Mouse (Mus musculus): ENCODE results near the gene Jph3.

Jph3 gene

GRCm38 (mm10) chr8:121708406-121708805, 21.0 kb upstream of the Jph3 start:
- Histone ChIP-seq H3K36me3 (ENCODE audit: control insufficient read depth, insufficient read depth, low read length, poor library complexity, severe bottlenecking) (no peaks in the 10 kb centered on the region), H3K27me3 (ENCODE audit: control insufficient read depth, insufficient read depth, low read length, poor library complexity, severe bottlenecking) (no peaks in the 10 kb centered on the region)
- DNase-seq (ENCODE audit: low read depth, low spot score): no peak

- H3K27me3 ChIP-seq (ENCODE audit: control insufficient read depth, insufficient read depth, low read length, poor library complexity, severe bottlenecking): no peaks in the 10 kb centered on the region
- no peaks in the 10 kb centered on the region for H3K36me3 ChIP-seq (ENCODE audit: control insufficient read depth, insufficient read depth, low read length, poor library complexity, severe bottlenecking)
- no peak for DNase-seq (ENCODE audit: low read depth, low spot score)
Observed at GRCm38 (mm10) chr8:121717502-121717901, 11.9 kb upstream of the Jph3 start.

GRCm38 (mm10) chr8:121717982-121718425, 11.4 kb upstream of the Jph3 start:
- Histone ChIP-seq H3K27me3 (ENCODE audit: control insufficient read depth, insufficient read depth, low read length, poor library complexity, severe bottlenecking) (no peaks in the 10 kb centered on the region), H3K36me3 (ENCODE audit: control insufficient read depth, insufficient read depth, low read length, poor library complexity, severe bottlenecking) (no peaks in the 10 kb centered on the region)
- peak; percentile 38 for DNase-seq (ENCODE audit: low read depth, low spot score)

- H3K36me3 ChIP-seq (ENCODE audit: control insufficient read depth, insufficient read depth, low read length, poor library complexity, severe bottlenecking): no peaks in the 10 kb centered on the region
- DNase-seq (ENCODE audit: low read depth, low spot score): no peak
Observed at GRCm38 (mm10) chr8:121718925-121719324, 10.5 kb upstream of the Jph3 start.

GRCm38 (mm10) chr8:121721072-121721471, 8.4 kb upstream of the Jph3 start:
- Histone ChIP-seq H3K36me3 (ENCODE audit: control insufficient read depth, insufficient read depth, low read length, poor library complexity, severe bottlenecking) (no peaks in the 10 kb centered on the region), H3K27me3 (ENCODE audit: control insufficient read depth, insufficient read depth, low read length, poor library complexity, severe bottlenecking) (no peaks in the 10 kb centered on the region)
- DNase-seq (ENCODE audit: low read depth, low spot score): no peak

More at GRCm38 (mm10) chr8:121718925-121719324, 10.5 kb upstream of the Jph3 start:
- H3K27me3 ChIP-seq (ENCODE audit: control insufficient read depth, insufficient read depth, low read length, poor library complexity, severe bottlenecking): no peaks in the 10 kb centered on the region

- DNase-seq (ENCODE audit: low read depth, low spot score): no peak
- no peaks in the 10 kb centered on the region for H3K27me3 ChIP-seq (ENCODE audit: control insufficient read depth, insufficient read depth, low read length, poor library complexity, severe bottlenecking)
Observed at GRCm38 (mm10) chr8:121723846-121724245, 5.6 kb upstream of the Jph3 start.

GRCm38 (mm10) chr8:121727164-121727563, 2.3 kb upstream of the Jph3 start:
- Histone ChIP-seq H3K36me3 (ENCODE audit: control insufficient read depth, insufficient read depth, low read length, poor library complexity, severe bottlenecking) (no peaks in the 10 kb centered on the region), H3K27me3 (ENCODE audit: control insufficient read depth, insufficient read depth, low read length, poor library complexity, severe bottlenecking) (no peaks in the 10 kb centered on the region)
- no peak for DNase-seq (ENCODE audit: low read depth, low spot score)

More at GRCm38 (mm10) chr8:121723846-121724245, 5.6 kb upstream of the Jph3 start:
- H3K36me3 ChIP-seq (ENCODE audit: control insufficient read depth, insufficient read depth, low read length, poor library complexity, severe bottlenecking): no peaks in the 10 kb centered on the region

DNA sequence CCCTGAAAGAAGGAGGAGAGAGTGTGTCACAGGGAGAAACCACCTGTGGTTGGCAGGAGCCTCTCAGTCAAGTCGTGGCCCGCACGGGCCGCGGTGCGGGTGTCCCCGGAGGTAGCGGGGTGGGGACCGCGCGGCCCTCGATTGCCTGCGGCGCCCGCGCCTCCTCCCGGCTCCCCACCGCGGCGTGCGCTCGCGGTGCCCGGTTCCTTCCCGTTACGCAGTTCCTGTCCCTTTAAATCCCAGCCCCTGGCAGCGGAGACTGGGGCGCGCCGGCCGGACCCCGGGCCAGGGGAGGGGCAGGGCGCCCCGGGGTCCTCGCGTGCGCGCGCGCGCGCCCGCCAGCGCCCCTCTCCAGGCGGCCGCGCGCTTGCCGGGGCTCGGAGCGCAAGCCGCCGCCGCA, 331 bp downstream of the Jph3 start:
- H3K27me3 ChIP-seq (ENCODE audit: control insufficient read depth, insufficient read depth, low read length, poor library complexity, severe bottlenecking): no peaks in the 10 kb centered on the region
- H3K36me3 ChIP-seq (ENCODE audit: control insufficient read depth, insufficient read depth, low read length, poor library complexity, severe bottlenecking): no peaks in the 10 kb centered on the region
- DNase-seq (ENCODE audit: low read depth, low spot score): no peak

GRCm38 (mm10) chr8:121730170-121730569, 747 bp downstream of the Jph3 start:
- Histone ChIP-seq H3K27me3 (ENCODE audit: control insufficient read depth, insufficient read depth, low read length, poor library complexity, severe bottlenecking) (no peaks in the 10 kb centered on the region), H3K36me3 (ENCODE audit: control insufficient read depth, insufficient read depth, low read length, poor library complexity, severe bottlenecking) (no peaks in the 10 kb centered on the region)
- DNase-seq (ENCODE audit: low read depth, low spot score): no peak

DNA sequence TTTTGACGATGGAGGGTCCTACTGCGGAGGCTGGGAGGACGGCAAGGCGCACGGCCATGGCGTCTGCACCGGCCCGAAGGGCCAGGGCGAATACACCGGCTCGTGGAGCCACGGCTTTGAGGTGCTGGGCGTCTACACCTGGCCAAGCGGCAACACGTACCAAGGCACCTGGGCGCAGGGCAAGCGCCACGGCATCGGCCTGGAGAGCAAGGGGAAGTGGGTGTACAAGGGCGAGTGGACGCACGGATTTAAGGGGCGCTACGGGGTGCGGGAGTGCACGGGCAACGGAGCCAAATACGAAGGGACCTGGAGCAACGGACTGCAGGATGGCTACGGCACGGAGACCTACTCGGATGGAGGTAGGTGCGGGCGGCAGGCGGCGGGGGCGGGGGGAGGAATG, 1.2 kb downstream of the Jph3 start:
- H3K36me3 ChIP-seq (ENCODE audit: control insufficient read depth, insufficient read depth, low read length, poor library complexity, severe bottlenecking): no peaks in the 10 kb centered on the region
- DNase-seq (ENCODE audit: low read depth, low spot score): no peak
- H3K27me3 ChIP-seq (ENCODE audit: control insufficient read depth, insufficient read depth, low read length, poor library complexity, severe bottlenecking): no peaks in the 10 kb centered on the region

GRCm38 (mm10) chr8:121731060-121731459, 1.6 kb downstream of the Jph3 start:
- Histone ChIP-seq H3K27me3 (ENCODE audit: control insufficient read depth, insufficient read depth, low read length, poor library complexity, severe bottlenecking) (no peaks in the 10 kb centered on the region), H3K36me3 (ENCODE audit: control insufficient read depth, insufficient read depth, low read length, poor library complexity, severe bottlenecking) (no peaks in the 10 kb centered on the region)
- DNase-seq (ENCODE audit: low read depth, low spot score): no peak

DNA sequence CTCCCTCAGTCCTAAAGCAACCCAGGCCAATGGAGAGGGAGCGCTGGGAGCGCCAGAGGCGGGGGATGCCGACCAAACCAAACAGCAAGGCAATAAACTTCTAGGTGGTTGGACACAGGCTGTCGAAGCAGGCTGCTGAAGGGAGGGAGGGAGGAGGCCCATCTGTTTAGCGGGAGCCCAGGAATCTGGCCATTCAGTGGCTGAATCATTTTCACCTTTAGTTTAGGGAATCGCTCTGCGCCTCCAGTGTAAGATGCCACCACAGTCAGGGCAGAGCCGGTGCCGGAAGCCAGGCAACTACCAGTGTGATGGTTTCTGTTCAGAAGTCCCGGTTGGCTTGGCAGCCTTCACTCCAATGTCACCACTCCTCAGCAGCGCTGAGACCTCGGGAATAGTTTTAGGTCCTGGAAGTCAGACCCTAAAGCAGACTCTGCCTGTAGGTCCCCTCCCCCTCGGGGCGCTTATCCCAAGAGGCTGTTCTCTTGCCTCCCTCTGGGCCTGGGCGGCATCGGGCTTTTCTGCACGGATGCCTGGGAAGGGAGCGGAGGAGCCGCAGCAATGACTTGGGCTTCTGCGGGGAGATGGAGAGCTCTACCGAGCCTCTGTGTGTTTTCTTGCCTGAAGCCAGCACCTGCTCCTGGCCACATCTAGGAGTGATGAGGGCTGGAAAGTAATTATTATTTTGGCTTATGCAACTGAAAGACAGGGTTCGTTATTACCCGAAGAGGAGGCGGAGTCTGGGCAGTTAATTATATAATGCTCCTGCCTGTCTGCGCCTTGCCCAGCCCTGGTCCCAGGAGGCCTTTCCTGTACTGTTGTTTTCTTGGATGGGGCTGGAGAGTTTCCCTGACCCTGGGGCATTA, 2.3 kb downstream of the Jph3 start:
- Histone ChIP-seq H3K36me3 (ENCODE audit: control insufficient read depth, insufficient read depth, low read length, poor library complexity, severe bottlenecking) (no peaks in the 10 kb centered on the region), H3K27me3 (ENCODE audit: control insufficient read depth, insufficient read depth, low read length, poor library complexity, severe bottlenecking) (no peaks in the 10 kb centered on the region)
- no peak for DNase-seq (ENCODE audit: low read depth, low spot score)

DNA sequence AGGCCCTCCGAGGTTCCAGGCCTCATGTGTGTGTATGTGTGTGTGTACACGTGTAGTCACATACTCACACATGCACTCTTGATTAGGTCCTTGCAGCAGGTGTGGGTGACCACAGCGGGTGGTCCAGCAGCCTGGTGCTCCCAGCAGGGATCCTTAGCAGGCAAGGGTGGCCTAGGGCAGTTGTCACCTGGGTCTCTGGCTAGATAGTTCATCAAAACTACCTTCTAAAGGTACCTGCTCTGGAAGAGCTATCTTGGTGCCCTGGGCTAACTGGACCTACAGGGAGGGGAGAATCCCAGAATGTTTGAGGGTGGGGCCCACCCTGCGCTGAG, 2.9 kb downstream of the Jph3 start:
- Histone ChIP-seq H3K36me3 (ENCODE audit: control insufficient read depth, insufficient read depth, low read length, poor library complexity, severe bottlenecking) (no peaks in the 10 kb centered on the region), H3K27me3 (ENCODE audit: control insufficient read depth, insufficient read depth, low read length, poor library complexity, severe bottlenecking) (no peaks in the 10 kb centered on the region)
- no peak for DNase-seq (ENCODE audit: low read depth, low spot score)

GRCm38 (mm10) chr8:121734262-121734661, 4.8 kb downstream of the Jph3 start:
- no peak for DNase-seq (ENCODE audit: low read depth, low spot score)
- Histone ChIP-seq H3K27me3 (ENCODE audit: control insufficient read depth, insufficient read depth, low read length, poor library complexity, severe bottlenecking) (no peaks in the 10 kb centered on the region), H3K36me3 (ENCODE audit: control insufficient read depth, insufficient read depth, low read length, poor library complexity, severe bottlenecking) (no peaks in the 10 kb centered on the region)

DNA sequence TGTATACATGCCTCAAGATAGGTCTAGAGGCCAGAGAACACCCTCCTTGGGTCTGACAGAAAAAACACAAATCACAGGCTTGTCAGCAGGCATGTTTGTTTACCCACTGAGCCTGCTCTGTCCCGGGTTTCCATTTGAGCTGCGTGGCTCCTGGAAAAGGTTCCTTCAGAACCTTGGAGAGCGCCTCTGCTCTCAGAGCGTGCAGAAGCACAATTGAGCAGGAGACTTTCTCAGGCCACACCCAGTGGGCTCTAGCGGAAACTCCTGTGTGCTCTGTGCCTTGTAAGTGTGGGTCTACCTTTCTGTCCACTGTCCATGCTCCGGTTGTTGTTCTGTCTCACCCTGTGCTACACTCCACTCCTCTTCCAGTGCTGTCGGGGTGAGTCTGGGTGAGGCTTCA, 6.8 kb downstream of the Jph3 start:
- peak; percentile 6 for DNase-seq (ENCODE audit: low read depth, low spot score)
- Histone ChIP-seq H3K36me3 (ENCODE audit: control insufficient read depth, insufficient read depth, low read length, poor library complexity, severe bottlenecking) (no peaks in the 10 kb centered on the region), H3K27me3 (ENCODE audit: control insufficient read depth, insufficient read depth, low read length, poor library complexity, severe bottlenecking) (no peaks in the 10 kb centered on the region)

DNA sequence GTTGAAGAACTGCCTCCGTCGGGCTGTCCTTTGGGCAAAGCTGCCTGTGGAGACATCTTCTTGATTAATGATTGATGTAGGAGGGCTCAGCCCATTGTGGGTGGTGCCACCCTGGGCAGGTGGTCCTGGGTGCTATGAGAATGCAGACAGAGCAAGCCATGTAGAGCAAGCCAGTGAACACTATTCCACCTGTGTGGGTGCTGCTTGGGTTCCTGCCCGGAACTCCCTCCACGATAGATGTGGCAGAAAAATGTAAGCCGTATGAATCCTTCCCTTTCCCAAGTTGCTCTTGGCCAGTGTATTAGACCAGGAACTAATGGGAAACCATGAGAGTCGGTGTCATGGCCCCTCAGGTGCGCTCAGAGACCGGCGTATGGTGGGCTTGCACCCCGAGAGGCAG, 11.3 kb downstream of the Jph3 start:
- Histone ChIP-seq H3K36me3 (ENCODE audit: control insufficient read depth, insufficient read depth, low read length, poor library complexity, severe bottlenecking) (no peaks in the 10 kb centered on the region), H3K27me3 (ENCODE audit: control insufficient read depth, insufficient read depth, low read length, poor library complexity, severe bottlenecking) (no peaks in the 10 kb centered on the region)
- DNase-seq (ENCODE audit: low read depth, low spot score): no peak
